Mouse (Mus musculus) kidney, postnatal 0 days (tissue): ENCODE measurements around the gene Cacnb4. TPM values are rescaled to one million over a fixed set of nuclear protein-coding genes. Genes with fewer than 3 reads are reported as not detected.

Source experiments
- ATAC-seq: fragments of 200-750 bp; cut with Nextera tagmentation; replicated peaks from 2 replicates; pipeline ENCODE4 v1.8.0; 2017; ENCODE audit warnings: low read depth, moderate number of reproducible peaks, moderate TSS enrichment, moderate library complexity; ENCODE audit not compliant: low FRiP score
- DNase-seq: peaks from one replicate; pipeline ENCODE4 v3.0.0-alpha.2; 2016; ENCODE audit warnings: low spot score
- H3K27ac ChIP-seq: fragments of 300-500 bp; sonication (generic); 2 replicates; pipeline ENCODE4 v1.5.1; 2014; ENCODE audit warnings: mild to moderate bottlenecking
- H3K27me3 ChIP-seq: fragments of 300-500 bp; sonication (generic); 2 replicates; pipeline ENCODE4 v1.6.1; 2014; ENCODE audit warnings: low read length, mixed read lengths; ENCODE audit not compliant: insufficient read depth
- H3K36me3 ChIP-seq: fragments of 300-500 bp; sonication (generic); 2 replicates; pipeline ENCODE4 v1.6.1; 2014; ENCODE audit warnings: low read length, mixed read lengths; ENCODE audit not compliant: insufficient read depth
- H3K4me1 ChIP-seq: fragments of 300-500 bp; sonication (generic); replicated peaks from 2 replicates; pipeline ENCODE4 v1.6.1; 2014; ENCODE audit warnings: antibody characterized with exemption, low read length, mixed read lengths; ENCODE audit not compliant: insufficient read depth
- H3K4me2 ChIP-seq: fragments of 300-500 bp; sonication (generic); 2 replicates; pipeline ENCODE4 v1.6.1; 2014; ENCODE audit warnings: mild to moderate bottlenecking, low read length, moderate library complexity, mixed read lengths
- H3K4me3 ChIP-seq: fragments of 300-500 bp; sonication (generic); replicated peaks from 2 replicates; pipeline ENCODE4 v1.5.1; 2014; ENCODE audit warnings: low read depth, low read length
- H3K9ac ChIP-seq: fragments of 300-500 bp; sonication (generic); 2 replicates; pipeline ENCODE4 v1.6.1; 2014; ENCODE audit warnings: low read depth, low read length
- H3K9me3 ChIP-seq: fragments of 300-500 bp; sonication (generic); replicated peaks from 2 replicates; pipeline ENCODE4 v1.6.1; 2016; ENCODE audit warnings: low read length, inconsistent platforms, mixed read lengths
- CTCF ChIP-seq: IDR thresholded peaks from 2 replicates; pipeline ENCODE4 v1.5.1; 2016; ENCODE audit warnings: antibody characterized with exemption, low read depth, mild to moderate bottlenecking, moderate library complexity
- WGBS: fragments of 180-500 bp; shearing (Covaris S2); extraction: QIAGEN DNeasy Blood & Tissue Kit; methylation state at CpG from one replicate; pipeline ENCODE4 v1.1.7; 2014; 5-methylcytosine and 5-hydroxymethylcytosine counted together
- polyA plus RNA-seq: library from polyadenylated mRNA; unstranded; fragments of >200 nt; fragmentation: Nextera tagmentation; extraction: Ambion mirVana; gene quantifications from 2 replicates; pipeline ENCODE4 v1.2.1, GENCODE M21; 2015

The Cacnb4 gene
- polyA plus RNA-seq, 1 experiment from 2014 or later = 2.0 TPM

DNA sequence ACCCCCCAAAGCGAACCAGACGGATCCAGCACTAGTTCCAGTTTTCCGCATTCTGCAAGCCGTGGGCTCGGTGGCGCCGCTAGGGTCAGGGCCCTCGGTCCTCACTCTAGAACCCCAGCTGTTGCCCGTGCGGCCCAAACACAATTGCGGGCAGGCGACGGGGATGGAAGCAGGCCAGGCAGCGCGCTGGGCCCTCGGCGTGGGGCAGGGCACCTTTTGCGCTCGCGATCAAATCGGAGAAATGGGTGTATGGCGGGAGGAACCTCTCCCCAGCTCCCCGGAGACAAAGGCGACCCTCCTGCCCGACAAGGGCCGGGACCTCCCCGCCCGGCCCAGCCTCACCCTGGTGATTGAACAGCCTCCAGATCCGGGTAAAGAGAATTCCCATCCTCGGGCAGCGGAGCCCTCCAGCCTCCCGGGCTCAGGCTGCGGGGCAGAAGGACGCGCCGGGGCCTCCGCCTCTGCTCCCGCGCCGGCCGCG is 252.3 kb downstream of the Cacnb4 start:
- DNase-seq = peak; percentile 46
- under 1% methylated on average over 42 of the region's 42 CpGs for WGBS
- peaks cover 9% of the 10 kb centered on the region for H3K4me1 ChIP-seq

DNA sequence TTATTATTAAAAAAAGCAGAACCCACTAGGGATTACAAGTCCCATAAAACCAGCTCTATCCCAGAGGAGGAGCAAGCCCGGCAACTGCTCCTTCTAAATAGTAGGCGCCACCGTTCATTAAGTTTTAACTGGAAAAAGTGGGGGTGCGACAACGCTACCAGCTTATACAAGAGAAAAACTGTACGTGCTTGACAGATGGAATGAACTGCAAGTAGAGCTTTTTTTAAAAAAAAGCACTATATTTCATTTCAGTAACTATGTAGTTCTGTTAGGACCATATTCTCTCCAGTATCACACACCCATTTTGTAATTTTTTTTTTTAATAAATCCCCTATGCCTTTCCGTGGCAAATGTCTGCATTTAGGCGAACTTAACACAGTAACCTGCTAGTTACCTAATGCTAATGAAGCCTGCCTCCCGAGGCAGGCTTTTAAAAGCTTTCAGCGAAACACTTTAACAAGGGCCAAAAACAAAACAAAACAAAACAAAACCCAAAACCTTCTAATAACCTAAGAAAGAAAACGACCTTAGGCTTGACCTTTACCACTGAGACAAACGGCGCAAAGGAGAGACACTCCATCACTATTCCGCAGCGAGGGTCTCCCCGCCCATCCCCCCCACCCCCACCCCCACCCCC is 252.9 kb downstream of the Cacnb4 start:
- DNase-seq = peak; percentile 61
- Histone ChIP-seq H3K27me3 (no peaks in the 10 kb centered on the region), H3K4me3 (peak overlapping the region; percentile 99), H3K9ac (peak overlapping the region; percentile 97), H3K4me2 (peak overlapping the region; percentile 72), H3K9me3 (no peaks in the 10 kb centered on the region), H3K36me3 (no peaks in the 10 kb centered on the region), H3K27ac (no peak overlapping the region), H3K4me1 (peaks cover 12% of the 10 kb centered on the region)
- WGBS = under 1% methylated on average over 16 of the region's 16 CpGs
- ATAC-seq = no peak
- TF ChIP-seq CTCF = no peak

More for the DNA sequence above, 252.3 kb downstream of the Cacnb4 start:
- H3K36me3 ChIP-seq = no peaks in the 10 kb centered on the region
- H3K9ac ChIP-seq = peak overlapping the region; percentile 97
- H3K9me3 ChIP-seq = no peaks in the 10 kb centered on the region
- TF ChIP-seq CTCF = no peak
- H3K4me2 ChIP-seq = peak overlapping the region; percentile 72
- H3K27me3 ChIP-seq = no peaks in the 10 kb centered on the region
- H3K27ac ChIP-seq = peak overlapping the region; percentile 88
- ATAC-seq = peak; percentile 77
- peak overlapping the region; percentile 99 for H3K4me3 ChIP-seq

GRCm38 (mm10) chr2:52422871-52423610 is 253.6 kb downstream of the Cacnb4 start:
- peaks cover 12% of the 10 kb centered on the region for H3K4me1 ChIP-seq
- peak overlapping the region; percentile 99 for H3K4me3 ChIP-seq
- H3K27me3 ChIP-seq = no peaks in the 10 kb centered on the region
- H3K36me3 ChIP-seq = no peaks in the 10 kb centered on the region
- ATAC-seq (no peak), DNase-seq (no peak)
- peak overlapping the region; percentile 72 for H3K4me2 ChIP-seq
- TF ChIP-seq CTCF = no peak
- WGBS = 30% methylated on average over 8 of the region's 8 CpGs
- no peak overlapping the region for H3K27ac ChIP-seq
- H3K9me3 ChIP-seq = no peaks in the 10 kb centered on the region
- peak overlapping the region; percentile 97; the same call in 1 of the 2 replicates for H3K9ac ChIP-seq

- no peaks in the 10 kb centered on the region for H3K27me3 ChIP-seq
- peaks cover 12% of the 10 kb centered on the region for H3K4me1 ChIP-seq
- DNase-seq (peak; percentile 25), ATAC-seq (no peak)
- WGBS = 31% methylated on average over 6 of the region's 6 CpGs
- no peak for TF ChIP-seq CTCF
- no peak overlapping the region for H3K27ac ChIP-seq
- H3K9me3 ChIP-seq = no peaks in the 10 kb centered on the region
- no peak overlapping the region for H3K9ac ChIP-seq
- no peak overlapping the region for H3K4me2 ChIP-seq
- H3K4me3 ChIP-seq = no peak overlapping the region
- 0 out of 2 replicates have a peak, but pooled peaks cover 4% of the 10 kb centered on the region for H3K36me3 ChIP-seq
Measured at GRCm38 (mm10) chr2:52421197-52421596, 255.4 kb downstream of the Cacnb4 start.

GRCm38 (mm10) chr2:52420001-52420710 is 256.5 kb downstream of the Cacnb4 start:
- no peaks in the 10 kb centered on the region for H3K27me3 ChIP-seq
- no peak overlapping the region for H3K27ac ChIP-seq
- no peak overlapping the region for H3K9ac ChIP-seq
- ATAC-seq (no peak), DNase-seq (no peak)
- H3K4me3 ChIP-seq = no peak overlapping the region
- no peak for TF ChIP-seq CTCF
- H3K4me2 ChIP-seq = no peak overlapping the region
- H3K9me3 ChIP-seq = no peaks in the 10 kb centered on the region
- 86% methylated on average over 7 of the region's 7 CpGs for WGBS
- peaks cover 12% of the 10 kb centered on the region for H3K4me1 ChIP-seq
- H3K36me3 ChIP-seq = peaks cover 9% of the 10 kb centered on the region; the same call in 1 of the 2 replicates

DNA sequence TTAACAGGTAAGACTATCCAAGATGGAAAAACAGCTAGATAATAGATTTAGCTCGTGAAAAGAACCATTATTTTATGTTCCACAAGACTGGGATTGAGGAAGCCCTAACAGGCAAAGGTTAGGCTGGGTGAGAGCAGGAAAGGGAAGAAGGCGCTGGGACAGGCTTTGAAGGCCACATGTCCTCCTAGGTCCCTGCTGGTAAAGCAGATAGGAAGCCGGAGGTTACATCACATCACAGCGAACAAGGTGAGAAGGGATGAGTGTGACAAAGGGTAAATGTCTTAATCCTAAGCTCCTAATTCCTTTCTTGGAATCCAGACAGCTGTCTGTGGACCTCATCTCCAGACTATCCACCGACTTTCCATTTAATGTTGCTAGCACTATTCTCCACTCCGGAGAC is 257.3 kb downstream of the Cacnb4 start:
- Histone ChIP-seq H3K4me1 (peaks cover 12% of the 10 kb centered on the region), H3K27ac (no peak overlapping the region), H3K9ac (no peak overlapping the region), H3K27me3 (no peaks in the 10 kb centered on the region), H3K9me3 (no peaks in the 10 kb centered on the region), H3K4me2 (no peak overlapping the region), H3K4me3 (no peak overlapping the region), H3K36me3 (peaks cover 9% of the 10 kb centered on the region; the same call in 1 of the 2 replicates)
- no peak for TF ChIP-seq CTCF
- 72% methylated on average over 6 of the region's 6 CpGs for WGBS
- ATAC-seq (no peak), DNase-seq (no peak)
